Mouse (Mus musculus): Measurements from ENCODE around the gene Bicdl1.

The Bicdl1 gene

DNA sequence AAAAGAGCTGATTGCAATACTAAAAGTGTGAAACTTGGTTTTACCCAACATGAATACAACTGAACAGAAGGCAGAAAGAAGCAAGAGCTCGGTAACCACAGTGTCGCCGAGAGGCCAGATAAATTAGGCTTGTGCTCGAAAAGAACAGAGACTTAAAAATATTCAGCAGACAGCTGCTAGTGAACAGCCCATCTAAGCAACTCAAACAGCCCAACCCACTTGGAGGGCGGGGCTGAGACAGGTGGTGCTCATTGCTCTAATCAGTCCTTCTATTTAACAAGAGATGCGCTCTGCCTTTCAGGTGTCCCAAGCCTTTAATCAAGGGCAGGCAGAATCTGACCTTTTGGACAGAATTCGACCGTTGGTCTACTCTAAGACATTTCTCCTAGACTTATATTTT is 4.8 kb downstream of the Bicdl1 start:
- no peak for DNase-seq (ENCODE audit: inconsistent ontology term)

DNA sequence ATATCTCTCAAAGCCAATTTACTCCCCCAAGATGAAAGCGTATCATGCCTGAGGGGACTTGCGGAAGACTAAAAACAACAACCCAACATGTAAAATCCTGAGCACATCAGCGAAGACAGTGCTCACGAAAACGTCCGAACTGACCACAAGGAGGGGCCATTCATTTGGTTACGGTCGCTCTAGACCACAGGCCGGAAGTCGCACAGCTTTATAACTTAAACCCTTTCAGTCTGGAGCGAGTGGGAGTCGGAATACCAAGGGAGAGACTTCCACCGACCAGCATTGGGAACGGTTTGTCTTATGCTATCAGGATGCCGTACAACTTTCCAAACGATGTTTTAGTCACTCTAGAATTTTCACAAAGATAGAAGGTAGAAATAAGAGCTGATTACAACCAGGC is 5.4 kb downstream of the Bicdl1 start:
- no peak for DNase-seq (ENCODE audit: inconsistent ontology term)

DNA sequence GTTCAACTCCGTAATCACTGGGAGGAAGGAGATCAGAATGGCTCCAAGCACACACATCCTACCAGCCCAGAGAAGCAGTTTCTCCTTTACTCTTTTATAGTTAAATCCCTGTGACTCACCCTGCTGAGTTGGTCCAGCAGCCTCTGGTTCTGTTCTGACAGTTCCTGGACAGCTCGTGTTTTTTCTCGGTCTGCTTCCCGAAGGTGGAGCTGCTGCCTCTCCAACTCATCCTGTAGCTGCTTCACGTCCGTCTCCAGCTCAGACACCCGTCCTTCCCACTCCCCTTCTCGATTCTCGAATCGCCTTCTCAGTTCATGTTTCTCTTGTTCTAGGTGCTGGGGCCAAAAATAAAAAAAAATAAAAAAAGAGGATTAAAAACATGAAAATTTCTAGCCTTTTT is 7.0 kb downstream of the Bicdl1 start:
- no peak for DNase-seq (ENCODE audit: inconsistent ontology term)

DNA sequence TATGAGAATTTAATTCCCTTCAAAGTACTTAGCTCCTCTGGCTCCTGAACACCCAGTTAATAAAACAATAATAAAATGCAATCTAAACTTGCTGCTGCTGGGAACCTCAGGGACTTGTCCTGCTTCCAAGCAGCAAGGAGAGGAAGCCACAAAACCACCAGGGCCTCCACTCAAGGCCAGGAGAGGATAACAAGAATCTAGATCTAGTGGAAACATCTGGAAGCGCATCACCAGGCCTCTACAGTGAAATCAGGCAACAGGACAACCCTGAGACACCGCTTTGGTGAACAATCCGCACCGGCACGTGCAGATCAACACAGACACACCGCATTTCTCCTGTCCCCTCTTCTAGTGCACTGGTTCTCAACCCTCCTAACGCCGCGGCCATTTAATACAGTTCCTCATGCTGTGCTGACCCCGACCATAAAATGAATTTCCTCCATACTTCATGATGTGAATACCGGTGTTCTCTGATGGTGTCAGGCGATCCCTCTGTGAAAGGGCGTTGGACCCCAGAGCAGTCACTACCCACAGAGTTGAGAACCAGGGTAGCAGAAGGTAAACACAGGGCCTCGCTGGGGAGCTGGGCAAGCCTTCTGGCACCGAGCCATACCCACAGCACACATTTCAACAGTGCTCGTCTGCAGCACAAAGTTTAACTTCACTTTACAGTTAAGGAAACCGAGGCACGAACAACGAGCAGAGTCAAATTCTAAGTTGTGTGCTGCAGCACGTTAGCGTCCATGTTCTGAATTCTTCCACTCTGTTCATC is 9.0 kb downstream of the Bicdl1 start:
- DNase-seq (ENCODE audit: inconsistent ontology term): no peak

DNA sequence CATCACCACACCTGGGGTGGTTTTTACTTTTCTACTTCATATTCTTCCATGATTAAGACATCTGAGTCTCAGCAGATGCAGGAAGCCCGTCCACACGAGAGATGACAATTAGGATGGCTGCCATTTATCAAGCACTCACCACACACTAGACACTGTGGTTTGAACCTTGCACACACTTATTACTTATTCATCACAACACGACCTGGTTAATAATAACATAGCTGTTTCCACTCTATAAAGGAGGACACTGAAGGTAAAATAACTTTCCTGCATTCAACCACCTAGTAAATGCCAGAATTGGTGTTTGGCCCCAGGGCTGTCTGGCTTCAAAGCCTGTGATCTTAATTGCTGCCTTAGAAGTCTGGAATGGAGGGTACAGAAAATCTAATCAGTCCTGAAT is 10.7 kb downstream of the Bicdl1 start:
- no peak for DNase-seq (ENCODE audit: inconsistent ontology term)

DNA sequence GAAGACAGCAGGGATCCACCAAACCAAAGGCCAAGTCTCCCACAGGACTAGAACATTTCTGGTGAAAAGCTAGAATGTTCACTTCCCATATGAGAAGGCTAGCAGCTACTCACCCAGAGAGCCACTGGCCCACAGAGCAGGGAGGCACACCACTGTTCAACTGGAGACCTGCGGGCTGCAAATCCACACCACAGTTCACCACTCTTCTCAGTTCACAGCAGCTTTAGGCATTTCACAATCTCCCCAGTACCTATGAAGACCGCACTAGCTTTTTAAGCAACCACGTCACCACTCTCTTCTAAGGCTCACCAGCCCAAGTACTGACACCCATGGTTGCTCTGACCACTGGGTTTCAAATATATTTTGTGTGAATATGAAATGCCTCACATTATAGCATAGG is 13.7 kb downstream of the Bicdl1 start:
- no peak for DNase-seq (ENCODE audit: inconsistent ontology term)

DNA sequence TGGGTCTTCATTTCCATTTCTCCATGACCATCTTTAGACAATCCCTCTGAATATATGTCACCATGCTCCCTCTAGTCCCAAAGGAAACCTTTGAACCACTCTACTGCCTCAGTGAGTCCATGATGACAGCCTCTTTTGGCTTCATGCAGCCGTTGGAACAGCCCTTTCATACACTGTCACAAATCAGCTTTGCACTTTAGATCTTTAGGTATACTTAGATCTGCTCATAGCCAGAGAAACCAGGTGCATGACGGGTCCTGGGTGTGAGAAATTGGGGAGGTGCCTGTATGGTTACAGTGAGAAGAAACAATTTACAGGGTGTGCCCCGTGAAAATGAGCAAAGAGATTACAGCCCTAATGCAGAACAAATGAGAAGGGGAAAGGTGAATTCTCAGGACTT is 14.3 kb downstream of the Bicdl1 start:
- DNase-seq (ENCODE audit: inconsistent ontology term): no peak

DNA sequence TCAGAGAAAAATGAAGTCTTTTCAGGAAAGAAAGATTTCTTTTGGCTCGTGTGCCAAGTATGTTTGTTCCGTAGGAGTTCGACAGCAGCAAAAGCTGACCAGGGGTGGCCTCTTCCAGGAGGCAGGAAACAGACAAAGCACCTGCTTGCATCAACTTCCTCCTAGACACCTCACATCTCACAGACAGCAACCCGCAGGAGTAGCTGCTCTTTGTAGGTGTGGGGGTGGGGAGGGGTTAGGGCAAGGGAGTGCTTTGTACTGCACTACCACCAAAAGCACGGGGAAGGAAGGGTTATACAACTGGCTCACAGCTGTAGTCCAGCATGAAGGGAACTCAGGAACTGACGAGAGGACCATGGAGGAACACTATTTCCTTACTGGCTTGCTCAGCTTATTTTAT is 15.0 kb downstream of the Bicdl1 start:
- no peak for DNase-seq (ENCODE audit: inconsistent ontology term)

DNA sequence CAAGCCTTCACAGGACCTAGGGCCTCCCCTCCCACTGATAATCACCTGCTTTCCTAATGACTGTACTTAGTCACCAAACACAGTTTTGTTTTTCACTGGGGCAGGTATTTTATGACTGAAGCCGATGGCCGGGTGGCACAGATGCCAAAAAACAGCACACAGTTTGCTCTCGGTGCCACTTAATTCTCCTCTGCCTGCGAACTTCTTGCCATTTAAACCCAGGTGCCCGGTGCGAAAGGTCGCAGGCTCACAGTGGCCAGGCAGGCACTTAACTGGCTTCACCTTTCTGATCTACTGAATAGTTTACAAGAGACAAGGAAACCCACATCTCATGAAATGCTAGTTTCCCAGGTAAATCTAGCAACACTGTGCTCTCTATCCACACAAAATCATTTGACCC is 16.7 kb downstream of the Bicdl1 start:
- no peak for DNase-seq (ENCODE audit: inconsistent ontology term)

DNA sequence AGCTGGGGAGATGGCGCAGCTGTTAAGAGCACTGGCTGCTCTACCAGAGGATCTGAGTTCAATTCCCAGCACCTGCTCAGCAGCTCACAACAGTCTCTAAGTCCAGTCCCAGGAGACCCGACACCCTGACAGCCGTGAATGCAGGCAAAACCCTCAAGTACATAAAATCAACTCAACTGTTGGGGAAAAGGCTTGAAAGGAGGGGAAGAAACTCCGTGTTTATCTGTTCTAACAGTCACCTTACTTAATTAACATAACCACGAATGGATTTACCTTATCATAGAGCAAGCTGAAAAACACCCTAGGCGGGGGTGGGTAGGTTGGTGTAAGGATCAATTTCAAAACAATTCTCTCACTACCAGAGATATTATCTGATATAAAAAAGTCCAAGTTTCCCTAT is 18.9 kb downstream of the Bicdl1 start:
- DNase-seq (ENCODE audit: inconsistent ontology term): no peak

DNA sequence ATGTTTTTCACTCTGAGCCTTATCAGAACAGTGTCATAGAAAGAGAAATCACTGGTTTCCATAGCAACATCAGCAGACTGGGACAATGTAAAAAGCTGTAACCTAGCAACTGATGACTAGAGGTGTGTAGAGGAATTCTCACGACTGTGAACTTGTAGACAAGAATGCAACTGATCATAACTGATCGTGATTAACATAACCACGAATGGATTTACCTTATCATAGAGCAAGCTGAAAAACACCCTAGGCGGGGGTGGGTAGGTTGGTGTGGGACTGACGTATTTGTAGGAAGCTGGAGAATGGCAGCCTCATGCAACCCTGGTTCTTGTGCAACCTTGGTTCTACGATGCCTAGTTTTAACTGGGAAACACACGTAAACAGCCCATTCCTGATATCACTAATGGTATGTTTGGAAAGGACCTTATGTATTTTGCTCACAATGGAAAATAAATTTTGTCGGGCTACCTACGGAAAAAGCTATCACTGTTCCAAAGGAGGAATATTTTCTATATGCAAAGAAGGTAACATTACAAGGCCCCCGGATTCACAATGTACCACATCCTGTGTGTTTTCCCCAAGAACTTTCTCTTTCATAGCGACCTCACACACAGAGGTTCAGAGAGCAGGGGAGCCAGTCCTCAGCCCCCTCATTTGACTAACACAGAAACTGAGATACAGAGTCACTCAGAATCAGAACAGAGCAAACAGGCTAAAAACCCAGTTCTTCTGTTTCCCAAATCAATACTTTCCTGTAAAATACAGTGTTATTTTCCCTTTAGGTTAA is 19.6 kb downstream of the Bicdl1 start:
- DNase-seq (ENCODE audit: inconsistent ontology term): no peak

DNA sequence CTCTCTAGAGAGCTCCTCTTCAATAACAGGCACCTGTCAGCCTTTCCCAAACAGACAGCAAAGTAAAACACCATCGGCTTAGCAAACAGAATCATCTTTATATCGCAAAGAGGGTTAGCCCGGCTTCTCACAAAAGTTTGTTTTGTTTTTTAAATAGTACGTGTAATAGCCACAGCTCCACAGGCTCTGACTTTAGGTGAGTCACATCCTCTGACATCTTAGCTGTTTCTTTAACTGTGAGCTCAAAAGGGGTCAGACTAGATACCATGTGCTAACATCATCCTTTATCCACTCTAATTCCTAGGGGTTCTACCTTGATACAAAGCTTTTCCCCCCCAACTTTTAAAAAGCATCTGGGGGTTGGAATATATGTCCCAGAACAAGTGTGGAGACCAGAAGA is 21.2 kb downstream of the Bicdl1 start:
- no peak for DNase-seq (ENCODE audit: inconsistent ontology term)

DNA sequence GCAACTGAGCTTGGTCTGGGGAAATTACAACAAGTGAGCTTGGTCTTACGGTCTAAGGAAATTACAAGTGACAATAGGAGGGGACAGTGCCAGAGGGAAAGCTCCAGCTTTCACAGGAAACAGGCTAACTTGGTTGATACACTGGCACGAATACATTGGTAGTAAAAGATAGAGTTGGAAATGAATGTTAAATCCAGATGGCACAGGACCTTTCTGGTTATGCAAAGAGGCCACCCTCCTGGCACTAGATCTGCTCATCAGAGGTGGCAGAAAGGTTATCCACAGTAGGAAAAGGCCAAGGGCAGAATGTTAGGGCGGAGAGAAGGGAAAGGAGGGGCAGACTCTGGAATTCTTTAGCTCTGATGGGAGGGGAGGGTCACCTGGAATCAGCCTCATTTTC is 22.5 kb downstream of the Bicdl1 start:
- no peak for DNase-seq (ENCODE audit: inconsistent ontology term)

DNA sequence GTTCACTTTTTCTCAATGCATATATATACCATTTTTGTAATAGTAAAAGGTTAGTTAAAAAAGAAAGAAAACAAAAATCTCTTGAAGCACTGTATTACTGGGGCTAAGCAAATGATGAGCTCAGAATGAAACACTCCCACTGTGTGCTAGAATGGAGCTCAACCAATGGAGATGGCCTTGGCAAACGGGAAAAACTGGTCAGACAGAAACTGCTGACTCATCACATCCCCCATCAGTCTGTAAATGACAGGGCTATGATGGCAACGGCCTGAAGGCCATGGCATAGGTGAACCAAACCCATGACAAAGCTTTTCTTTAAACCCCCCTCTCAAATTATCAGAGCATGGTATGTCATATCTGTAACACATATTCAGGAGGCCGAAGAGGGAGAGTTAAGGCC is 29.4 kb downstream of the Bicdl1 start:
- no peak for DNase-seq (ENCODE audit: inconsistent ontology term)

DNA sequence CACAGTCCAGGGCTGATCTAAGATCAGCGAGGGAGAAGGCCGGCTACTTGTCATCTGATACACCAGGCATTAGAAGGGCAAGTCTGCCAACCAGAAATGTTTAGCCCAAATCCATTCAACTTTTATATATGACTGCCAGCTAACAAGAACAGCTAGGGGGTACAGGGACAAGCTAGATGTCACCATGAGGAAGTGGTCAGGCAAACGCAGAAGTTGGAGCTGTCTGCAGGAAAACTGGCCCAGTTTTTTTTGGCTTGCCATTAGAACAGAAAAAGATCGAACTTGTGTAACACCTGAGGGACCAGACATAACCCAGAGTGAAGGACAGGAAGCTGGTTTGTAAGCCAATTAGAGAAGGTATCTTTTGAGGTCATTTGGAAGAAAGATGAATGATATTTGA is 30.2 kb downstream of the Bicdl1 start:
- DNase-seq (ENCODE audit: inconsistent ontology term): no peak

DNA sequence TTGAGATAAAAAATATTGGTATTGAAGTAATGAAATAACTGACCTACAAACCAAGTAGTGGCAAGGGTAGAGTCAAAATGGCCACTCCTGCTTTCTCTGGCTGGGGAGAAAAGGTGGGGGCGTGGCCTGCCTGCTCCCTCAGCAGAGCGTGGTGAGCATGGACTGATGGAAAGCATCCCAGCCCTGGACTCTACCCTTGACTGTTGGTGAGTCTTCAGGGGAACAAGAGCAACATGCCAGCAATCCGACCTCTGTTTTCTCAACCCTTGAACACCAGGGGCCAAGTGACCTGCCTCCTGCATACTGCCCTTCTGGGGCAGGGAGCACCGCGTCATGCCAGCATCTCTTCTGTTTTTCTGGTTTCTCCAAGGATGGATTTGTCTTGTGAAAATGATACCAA is 34.6 kb downstream of the Bicdl1 start:
- no peak for DNase-seq (ENCODE audit: inconsistent ontology term)

DNA sequence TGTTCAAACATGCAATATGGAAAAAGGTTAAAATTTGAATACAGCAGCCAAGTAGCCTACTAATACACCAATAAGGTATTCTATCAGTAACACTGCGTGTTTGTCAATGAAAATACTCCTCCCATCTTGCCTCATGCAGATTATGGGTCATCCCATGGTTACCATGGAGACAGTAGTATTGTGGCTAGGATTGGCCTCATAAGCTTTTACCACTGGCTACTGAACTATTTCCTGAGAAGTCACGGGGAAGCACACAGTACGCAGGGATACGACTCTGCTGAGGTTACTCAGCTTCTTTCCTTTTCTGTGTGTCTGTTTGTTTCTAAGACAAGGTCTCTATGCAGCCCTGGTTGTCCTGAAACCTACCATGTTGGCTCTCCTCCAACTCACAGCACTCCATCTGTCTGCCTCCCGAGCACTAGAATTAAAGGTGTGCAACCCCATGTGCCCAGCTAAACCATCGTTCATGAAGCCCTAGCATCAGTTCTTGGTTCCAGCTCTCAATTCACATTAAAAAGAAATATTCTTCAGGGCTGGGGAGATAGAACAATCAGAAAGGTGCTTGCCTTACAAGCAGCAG is 36.1 kb downstream of the Bicdl1 start:
- no peak for DNase-seq (ENCODE audit: inconsistent ontology term)

DNA sequence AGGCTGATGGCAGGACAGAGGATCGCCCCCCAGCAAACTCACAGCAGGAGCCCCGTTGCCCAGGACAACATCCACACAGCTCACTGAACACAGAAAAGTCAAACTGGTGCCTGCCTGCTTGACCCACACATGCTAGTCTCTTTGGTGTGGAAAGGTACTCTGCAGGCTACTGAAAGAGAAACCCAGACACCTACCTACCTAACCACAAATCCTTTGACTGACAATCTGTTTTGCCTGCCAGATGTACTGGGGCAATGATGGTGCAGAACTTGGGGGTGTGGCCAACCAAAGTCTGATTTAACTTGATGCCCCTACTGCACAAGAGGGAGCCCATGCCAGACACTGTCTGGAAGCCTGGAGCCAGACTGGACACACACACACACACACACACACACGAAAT is 38.1 kb downstream of the Bicdl1 start:
- DNase-seq (ENCODE audit: inconsistent ontology term): no peak

DNA sequence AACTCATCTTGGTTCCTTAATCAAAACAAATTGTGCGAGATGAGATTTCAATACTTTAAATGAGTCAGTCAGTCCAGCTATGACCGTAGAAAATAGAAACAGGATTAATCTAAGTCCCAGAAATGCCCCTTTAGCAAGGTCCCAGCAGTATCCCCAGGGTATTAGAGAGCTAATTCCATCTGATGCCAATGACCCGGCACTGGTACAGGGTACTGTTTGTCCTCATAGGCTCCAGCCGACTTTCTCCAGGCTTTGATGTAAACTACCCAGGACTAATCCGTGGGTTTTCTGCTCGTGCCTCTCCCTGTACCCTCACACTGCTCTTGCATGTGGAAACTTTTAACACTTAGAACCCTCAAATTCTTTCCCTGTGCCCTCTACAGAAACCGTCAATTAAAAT is 44.7 kb downstream of the Bicdl1 start:
- DNase-seq (ENCODE audit: inconsistent ontology term): no peak

DNA sequence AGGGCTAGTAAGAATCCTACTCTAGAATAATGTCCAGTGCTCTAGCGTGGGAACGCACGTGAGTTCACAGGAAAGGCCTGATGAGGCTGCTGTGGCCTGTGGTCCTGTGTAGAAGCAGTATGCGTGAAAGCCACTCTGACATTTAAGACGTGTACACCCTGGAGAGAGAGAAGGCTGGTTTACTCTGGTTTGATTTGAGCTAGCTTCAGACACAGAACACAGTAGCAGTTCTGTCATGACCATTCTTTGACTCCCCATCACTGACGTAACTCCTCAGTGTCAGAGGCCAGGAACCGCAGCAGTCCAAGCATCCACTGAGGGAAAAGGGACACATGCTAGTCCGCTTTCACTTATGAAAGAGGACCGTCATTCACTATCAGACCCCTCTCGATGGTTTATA is 46.3 kb downstream of the Bicdl1 start:
- no peak for DNase-seq (ENCODE audit: inconsistent ontology term)

DNA sequence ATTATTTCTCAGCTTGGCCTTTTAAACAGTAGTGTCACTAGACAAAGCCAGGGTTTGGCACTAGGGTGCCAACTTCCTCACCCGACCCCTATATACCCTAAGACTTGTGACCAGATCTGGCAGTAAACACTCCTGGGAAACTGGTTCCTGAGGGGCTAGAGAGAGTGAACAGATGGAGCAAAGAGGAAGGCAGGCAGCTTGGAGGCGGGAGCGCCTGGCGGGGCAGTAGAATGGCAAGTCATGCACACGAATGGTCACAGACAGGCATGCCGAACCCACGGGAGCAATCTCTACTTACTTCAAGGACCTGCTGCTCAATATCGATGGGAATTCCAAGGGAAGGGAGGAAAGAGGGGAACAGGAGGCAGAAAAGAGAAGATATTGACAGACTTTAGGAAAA is 59.6 kb downstream of the Bicdl1 start:
- no peak for DNase-seq (ENCODE audit: inconsistent ontology term)

DNA sequence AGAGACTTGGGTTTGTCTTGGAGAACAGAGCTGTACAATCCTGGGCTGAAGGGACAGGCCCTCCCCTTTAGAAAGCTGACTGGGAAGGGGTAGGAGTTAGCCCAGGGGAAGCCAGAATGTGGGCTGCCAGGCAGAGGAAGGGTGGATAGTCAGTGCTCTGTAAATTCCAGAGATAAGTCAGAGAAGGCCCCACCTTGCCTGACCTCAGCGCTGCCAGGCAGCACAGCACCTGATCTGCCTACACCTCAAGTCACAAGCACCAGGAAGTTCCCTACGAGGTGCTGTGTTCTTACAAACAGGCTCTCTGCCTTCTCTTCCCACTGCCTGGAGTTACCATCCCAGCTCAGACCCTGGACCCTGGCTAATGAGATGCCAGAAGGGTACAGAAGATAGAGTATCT is 61.0 kb downstream of the Bicdl1 start:
- no peak for DNase-seq (ENCODE audit: inconsistent ontology term)

DNA sequence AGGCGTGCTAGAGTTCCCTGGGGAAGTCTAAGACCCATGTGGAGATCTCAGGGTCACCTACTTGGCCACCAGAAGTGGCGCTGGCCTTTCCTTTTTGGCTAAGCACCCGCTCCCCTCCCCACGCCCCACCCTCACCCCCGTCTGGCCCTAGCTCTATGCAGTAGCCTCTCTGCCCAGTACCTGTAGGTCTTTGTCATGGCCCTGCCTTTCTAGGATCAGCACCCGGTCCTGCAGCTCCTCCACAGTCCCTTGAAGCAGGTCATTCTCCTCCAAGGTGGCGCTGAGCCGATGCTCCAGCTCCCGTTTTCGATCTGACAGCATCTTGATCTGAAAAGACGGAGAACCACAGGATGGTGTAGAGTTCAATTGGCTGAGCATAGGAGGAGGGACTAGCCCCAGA is 61.4 kb downstream of the Bicdl1 start:
- no peak for DNase-seq (ENCODE audit: inconsistent ontology term)
